Mouse (Mus musculus) brain, adult 2 months (tissue): ENCODE results near the gene Chaf1b.

ENCODE experiments used
- DNase-seq: peaks from one replicate; pipeline ENCODE4 v3.0.0; 2011; ENCODE audit warnings: low read depth, low spot score

The Chaf1b gene

DNA sequence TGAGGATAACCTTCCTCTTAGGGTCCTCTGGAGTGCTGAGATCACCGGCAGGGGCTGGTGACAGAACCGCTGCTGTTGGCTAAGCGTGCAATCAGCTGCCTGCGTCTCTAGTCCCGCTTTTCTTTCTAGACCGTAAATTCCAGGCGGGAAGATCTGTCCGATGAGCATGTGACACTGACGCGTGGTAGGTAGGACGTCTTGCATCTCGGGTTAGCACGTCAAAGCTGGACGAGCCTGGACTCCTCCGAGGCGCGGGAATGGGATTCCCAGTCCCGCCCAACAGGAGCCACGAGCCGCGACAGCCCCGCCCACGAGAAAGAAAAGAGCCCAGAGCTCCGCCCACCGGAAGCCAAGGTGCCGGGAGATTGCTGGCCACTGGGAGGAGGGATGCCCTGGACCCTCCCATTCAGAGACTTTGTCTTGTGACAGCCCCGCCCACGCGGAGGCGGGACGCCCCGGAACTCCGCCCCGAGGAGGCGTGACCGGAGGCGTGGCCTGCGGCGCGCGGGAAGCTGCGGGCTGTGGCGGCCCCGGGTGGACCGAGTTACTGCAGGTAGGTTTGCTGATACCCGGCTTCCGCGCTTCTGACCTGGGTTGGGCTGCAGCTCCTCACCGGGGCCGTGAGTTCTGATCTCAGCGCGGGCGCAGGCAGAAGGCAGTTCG is at the start of gene Chaf1b:
TSS of gene Chaf1b (plus strand) at position 479 of the 663 bp plus-strand sequence.
- DNase-seq = peak; percentile 97

DNA sequence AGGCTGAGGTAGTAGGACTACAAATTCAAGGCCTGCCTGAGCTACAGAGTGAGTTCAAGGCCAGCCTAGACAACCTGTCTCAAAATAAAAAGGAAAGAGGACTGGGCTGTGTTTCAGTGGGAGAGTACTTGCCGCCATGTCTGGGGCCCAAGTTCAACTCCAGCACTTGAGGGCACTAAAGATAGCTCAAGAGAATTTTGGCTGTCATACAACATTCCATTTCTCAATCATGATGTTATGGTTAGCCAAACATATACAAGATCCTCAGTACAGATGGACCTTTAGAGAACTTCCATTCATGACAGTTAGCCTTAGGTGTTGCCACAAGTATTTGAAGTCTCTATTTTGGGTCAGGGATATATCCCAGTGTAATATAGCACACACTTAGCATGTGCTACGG is 49.6 kb upstream of the Chaf1b start:
- no peak for DNase-seq

DNA sequence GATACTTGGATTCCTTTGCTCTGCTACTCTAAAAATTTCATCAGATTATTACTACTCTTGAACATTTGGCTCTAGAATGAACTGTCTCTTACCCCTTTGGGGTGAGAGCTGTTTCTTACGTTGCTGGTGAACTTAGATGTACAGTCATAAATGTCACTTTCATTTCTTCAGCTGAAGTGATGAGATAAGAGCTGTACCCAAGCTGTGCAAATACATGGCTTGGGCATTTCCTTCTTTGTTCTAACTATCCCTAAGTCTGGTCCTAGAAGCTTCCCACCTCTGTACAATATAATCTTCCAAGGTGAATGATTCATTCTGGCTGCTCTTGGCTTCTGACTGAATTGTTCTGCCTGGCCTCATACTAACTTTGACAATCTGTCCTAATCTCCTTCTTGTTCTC is 44.7 kb upstream of the Chaf1b start:
- no peak for DNase-seq

DNA sequence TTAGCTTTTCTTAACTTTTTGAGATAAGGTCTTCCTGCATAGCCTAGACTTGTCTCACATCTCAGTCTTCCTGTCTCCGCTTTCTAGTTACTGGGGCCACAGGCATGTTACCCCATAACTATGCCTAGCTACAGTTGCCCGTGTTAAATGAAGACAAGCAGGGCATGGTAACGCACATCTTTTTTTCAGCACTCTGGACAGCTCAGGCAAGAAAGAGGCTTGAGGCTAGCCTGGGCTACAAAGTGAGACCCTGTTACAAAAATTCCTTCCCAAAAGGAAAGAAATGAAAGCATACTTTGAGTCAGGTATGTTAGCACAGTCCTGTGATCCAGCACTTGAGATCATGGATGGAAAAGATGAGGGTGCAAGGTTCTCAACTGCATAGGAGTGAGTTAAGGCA is 33.2 kb upstream of the Chaf1b start:
- no peak for DNase-seq

DNA sequence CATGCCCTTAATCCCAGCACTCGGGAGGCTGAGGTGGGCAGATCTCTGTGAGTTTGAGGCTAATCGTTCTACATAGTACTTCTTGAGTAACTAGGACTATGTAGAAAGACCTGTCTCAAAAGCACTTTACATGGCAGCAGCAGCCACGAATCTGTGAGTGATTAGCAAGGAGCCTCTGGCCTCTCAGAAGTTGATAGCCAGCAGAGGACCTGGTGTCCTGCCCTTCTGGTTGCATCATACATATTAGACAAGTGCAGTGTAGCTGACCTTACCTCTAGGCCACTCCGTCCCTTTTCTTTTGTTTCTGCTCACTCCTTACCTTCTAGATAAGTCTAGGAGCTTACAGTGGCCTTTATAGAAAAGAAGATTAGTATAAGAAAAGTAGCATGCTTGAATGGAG is 23.7 kb upstream of the Chaf1b start:
- no peak for DNase-seq

DNA sequence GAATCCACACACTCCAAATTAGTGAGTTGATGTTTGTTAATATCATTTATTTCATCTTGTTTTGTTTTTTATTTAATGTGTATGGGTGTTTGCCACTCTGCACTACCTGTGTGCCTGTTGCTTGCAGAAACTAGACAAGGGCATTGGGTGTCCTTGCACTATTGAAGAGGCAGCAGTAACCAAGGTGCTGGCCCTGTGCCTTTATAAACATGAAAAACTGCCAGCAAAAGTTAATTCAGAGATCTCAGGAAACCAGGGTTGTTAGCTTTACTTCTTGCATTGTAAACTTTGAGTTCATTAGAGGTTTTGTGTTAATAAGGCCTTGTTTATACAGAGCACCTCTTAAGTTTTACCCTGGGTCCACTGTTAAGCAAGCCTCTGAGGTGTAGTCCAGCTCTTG is 23.0 kb upstream of the Chaf1b start:
- DNase-seq = no peak

DNA sequence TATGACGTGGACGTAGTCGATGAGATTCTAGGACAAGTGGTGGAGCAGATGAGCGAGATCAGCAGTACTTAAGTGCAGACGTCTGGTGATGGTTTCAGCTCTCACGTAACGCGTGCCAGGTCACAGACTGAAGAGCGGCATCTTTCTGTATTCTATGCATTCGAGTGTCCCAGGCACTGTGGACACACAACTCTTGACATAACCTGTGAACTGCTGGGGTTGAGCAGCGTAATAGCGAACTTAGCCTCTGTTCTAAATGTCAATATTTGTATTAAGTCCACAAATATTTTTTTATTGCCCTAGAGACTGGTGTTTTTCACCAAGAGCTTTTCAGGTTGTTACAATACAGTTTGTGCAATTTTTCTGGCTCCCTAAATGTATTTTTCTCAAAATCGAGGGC is 8.9 kb upstream of the Chaf1b start:
- DNase-seq = no peak

DNA sequence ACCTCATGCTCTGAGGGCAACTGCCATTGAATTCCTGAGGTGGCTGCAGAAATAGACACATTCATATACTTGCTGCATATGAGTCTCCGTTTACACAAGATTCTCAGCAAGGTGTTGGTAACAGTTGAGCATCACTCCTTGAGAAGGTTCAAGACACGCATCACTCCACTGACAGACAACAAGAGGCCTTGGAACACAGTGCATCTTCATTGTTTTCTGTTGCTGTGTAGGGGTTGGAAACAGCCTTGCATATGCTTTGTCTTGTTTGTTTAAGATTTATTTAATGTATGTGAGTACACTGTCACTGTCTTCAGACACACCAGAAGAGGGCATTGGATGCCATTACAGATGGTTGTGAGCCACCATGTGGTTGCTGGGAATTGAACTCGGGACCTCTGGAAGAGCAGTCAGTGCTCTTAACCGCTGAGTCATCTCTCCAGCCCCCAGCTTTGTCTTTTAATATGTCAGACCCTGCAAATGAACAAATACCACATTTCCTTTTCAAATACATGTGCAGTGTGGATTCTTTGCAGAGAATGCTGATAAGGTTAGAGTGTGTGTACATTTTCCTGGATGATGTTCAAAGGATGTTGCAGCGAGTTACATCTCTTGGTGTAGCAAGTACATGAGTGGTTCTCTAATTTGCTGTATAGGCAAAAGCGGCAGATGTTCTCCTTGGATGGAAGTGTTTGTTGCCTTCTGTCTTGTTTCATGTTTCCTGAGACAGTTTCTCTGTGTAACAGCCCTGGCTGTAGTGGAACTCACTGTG is 5.9 kb upstream of the Chaf1b start:
- peak; percentile 22 for DNase-seq

DNA sequence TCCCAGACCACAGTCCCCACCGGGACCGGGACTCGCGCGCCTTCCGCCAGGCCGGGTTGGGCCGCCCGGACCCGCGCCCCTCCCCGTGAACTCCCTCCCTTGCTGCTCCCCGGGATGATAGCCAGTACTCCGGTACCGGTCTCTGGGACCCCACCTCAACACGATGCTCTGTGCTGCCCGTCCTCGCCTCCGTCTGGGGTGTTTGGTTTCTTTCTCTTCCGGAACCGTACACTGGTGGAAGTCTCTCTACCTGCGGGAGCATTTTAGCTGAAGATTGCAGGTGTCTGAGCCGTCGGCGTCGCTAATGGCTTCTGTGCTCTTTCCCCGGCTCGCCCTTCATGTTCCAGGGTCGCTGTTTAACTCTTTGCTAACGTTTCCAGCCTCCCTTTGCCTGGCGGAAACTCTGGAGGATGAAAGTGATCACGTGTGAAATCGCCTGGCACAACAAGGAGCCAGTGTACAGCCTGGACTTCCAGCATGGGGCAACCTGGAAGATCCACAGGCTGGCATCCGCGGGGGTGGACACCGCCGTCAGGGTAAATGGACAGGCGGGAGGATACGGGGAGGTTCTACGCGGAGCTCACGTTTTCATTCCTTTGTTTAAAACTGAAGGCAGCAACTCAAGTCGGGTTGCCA is 503 bp downstream of the Chaf1b start:
- no peak for DNase-seq

DNA sequence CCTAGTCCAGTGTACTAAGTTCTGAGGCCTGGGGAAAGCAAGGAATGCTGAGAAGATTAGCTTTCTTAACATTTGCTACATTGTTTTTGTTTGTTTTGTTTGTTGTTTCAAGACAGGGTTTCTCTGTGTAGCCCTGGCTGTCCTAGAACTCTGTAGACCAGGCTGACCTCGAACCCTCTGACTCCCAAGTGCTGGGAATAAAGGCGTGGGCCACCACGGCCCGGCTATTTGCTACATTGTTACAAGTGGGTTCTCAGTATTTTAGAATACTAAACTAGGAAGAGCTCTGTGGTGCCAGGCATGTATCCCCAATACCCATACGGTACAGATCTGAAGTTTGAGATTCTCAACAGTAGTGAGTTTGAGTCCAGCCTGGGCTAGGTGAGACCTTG is 1.0 kb downstream of the Chaf1b start:
- no peak for DNase-seq

DNA sequence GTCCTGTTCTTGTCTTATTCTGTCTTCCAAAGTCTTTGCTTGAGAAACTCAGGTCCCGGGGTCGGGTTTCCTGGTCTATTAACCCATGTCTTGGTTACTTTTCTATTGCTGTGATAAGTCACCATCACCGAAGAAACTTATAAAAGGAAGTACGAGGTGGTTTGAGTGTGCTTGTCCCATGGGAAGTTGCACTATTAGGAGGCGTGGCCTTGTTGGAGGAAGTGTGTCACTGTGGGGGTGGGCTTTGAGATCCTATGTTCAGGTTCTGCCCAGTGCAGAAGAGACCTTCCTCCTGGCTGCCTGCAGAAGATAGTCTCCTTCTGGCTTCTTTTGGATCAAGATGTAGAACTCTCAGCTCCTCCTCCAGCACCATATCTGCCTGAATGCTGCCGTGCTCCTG is 4.8 kb downstream of the Chaf1b start:
- no peak for DNase-seq

DNA sequence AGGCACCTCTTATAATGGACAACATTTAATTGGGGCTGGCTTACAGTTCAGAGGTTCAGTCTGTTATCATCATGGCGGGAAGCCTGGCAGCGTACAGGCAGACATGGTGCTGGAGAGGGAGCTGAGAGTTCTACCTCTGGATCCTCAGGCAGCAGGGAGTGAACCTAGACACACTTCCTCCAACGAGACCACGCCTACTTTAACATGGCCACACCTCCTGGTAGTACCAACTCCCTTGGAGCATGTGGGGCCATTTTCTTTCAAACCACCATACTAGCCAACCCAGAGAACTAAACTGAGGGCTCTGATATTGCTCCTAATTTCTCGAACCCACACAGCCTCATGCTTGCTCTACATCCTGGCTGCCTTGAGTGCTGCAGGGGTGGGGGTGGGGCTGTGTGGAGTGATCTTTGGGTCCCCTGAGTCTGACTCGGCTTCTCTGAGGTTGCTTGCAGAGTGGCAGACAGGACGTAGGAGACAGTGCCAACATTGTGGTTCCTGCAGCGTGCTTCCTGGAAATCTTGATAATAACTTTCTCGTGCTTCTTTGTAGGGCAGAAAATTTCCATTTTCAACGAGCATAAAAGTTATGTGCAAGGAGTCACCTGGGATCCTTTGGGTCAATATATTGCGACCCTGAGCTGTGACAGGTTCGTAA is 7.4 kb downstream of the Chaf1b start:
- no peak for DNase-seq

DNA sequence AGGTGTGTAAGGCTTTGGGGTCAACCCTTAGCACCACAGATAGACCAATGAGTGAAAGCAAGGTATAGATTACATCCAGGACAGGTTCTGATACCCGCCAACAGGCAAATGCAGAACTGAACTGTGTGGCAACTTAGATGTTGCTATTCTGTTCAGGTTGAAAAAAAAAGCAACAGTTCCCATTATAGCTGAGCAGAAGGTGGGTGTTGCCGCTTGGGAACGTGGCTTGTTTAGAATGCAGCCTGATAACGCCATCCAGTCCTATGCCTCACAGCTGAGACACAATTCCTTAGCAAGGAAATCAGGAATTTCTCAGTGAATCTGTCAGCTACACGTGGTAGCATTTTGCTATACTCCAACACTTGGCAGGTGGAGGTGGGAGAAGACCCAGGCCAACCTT is 9.6 kb downstream of the Chaf1b start:
- peak; percentile 63 for DNase-seq

DNA sequence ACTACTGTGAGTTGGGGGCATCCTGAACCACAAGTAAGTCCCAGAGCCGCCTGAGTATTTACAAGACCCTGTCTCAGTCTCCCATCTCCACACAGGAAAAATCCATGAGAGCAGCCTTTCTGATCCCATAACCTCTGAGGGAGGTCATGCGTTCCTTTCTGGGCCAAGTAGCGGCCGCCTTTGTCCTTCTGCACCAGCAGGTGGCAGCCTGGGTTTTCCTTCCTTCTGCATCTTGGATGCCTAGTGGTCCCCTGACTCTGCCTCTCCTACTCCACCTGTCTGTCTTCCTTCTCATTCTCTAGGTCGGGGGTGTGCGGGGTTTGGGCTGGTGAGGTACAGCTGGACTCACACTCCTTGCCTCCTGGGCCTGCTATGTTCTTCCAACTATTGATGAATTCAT is 19.3 kb downstream of the Chaf1b start:
- no peak for DNase-seq

DNA sequence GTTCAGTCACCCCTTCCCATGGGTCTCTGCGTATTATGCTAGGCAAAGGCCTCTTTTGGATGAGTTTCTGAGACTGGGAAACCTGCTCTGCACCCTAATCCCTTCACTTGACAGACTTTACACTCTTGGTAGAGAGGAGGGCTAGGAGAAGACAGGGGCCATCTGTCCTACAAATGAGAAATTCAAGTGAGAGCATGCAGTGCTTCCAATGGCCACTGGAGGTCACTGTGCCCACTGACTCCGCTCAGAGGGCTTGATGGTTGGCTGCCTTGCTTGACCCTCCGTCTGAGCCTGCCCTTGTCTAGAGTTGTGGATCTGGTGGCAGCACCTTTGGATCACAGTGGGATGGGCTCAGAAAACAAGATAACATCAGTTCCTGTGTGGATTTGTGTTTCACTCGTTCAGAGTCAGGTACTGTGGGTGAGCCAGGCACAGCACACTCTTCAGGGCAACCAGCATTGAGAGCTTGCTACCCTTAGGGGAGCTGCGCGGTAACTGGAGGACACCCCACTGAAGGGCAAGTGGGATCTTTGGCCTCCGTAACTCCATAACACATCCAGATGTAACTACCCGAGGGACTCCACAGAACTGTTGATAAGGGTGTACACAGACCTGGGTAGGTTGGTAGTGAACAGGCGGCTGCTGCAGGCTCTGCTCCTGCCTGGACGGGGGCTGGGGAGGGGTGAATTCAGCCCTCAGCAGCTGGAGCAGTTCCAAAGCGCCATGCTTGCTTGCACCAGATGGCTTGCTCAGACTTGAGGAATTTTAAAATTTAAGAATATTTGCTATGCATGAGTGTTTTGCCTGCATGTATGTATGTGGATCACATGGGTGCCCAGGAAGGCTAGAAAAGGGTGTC is 22.7 kb downstream of the Chaf1b start:
- DNase-seq = peak; percentile 75

DNA sequence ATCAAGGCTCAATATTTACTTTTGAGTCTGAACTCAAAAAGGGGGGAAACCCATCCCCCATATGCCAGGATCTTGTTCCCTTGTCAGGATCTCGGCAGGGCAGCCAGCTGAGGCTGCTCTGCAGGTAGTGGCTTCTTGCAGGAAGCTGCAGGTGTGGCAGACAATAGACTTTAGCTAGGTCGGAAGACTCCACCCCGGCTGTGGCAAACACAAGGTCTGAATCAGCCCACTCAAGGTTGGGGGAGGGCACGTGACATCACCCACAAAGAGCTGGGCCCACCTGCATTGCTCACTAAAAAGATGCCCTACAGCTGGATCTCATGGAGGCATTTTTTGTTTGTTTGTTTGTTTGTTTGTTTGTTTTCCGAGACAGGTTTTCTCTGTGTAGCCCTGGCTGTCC is 24.1 kb downstream of the Chaf1b start:
- DNase-seq = no peak

DNA sequence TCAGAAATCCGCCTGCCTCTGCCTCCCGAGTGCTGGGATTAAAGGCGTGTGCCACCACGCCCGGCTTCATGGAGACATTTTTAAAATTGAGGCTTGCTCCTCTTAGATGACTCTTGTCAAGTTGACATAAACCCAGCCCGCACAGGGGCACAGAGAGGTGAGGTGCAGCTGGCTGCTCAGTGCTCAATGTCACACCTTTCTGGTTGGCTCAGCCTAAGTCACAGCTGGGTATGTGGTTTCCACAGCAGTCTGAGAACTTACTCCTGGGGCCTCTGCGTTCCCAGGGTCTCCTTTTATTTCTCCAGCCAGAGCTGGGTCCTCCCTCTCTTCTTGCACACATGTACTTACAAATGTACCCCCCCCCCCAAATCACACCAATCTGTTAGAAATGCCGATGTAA is 24.5 kb downstream of the Chaf1b start:
- no peak for DNase-seq

DNA sequence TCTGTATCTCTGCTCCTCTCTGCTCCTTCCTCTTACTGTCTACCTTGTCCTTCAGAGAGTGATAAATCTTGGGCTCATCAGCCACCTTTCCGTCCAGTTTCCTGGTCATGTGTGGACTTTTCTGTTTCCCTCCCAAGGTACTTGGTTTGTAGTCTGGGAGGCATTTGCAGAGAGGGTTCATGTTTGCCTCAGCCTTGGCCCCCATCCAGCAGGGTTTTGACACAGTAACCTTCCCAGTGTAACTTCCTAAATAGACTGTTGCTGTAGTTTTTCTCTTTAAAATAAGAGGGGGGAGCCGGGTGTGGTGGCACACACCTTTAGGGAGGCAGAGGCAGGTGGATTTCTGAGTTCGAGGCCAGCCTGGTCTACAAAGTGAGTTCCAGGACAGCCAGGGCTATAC is 26.2 kb downstream of the Chaf1b start:
- no peak for DNase-seq

DNA sequence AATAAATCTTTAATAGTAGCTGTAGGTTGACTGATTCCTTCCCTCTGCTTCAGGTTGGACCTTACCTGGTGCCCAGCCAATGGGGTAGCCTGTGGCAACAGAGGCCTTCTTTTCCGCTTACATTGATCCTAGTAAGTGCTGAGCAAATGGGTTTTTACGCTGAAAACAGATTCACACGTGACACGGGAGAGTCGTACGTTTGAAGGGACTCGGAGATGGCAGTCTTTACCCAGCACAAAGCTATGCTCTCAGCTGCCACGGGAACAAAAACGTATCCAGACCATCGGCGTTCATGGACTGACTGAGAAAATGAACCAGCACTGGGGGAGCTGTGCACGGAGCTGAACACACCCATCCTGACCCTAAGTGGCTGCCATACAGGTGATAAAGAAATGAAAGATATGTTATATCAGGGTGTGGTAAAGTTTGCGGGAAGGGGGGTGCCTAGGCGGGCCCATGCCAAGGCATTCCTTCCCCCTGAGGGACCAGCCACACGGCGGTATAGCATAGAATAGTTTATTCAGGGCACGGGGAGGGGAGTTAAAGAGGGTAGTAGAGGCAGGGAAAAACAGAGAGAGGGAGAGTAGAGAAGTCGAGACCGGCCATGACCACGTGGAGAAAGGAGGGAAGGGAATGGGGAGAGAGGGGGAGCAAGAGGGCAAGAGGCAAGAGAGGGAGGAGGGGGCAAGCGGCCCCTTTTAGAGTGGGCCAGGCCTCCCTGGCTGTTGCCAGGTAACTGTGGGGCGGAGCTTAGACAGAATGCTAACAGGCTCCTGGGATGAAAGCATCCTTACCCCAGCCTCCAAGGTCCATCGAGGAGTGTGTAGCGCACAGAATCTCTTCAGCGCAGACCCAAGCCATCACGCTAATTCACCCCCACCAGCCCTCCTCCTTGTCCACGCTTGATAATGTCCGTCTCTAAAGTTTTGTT is 27.3 kb downstream of the Chaf1b start:
- no peak for DNase-seq

DNA sequence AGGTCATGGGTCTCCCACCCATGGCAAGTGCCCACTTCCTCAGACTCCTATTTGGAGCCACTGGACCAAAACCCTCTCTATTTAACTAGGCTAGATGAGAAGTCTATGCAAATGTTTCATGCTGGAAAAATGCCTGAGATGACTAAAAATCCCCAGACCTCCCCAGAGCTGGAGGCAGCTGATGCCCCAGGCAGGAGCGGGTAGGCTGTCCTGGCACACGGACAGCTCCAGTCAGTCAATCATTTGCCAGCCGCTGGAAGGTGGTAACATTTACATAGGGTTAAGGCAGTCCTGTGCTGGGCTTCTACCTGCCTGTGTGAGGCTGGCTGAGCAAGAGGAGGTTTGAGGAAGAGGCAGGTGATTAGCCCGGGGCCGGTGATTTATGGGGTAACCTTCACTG is 28.5 kb downstream of the Chaf1b start:
- DNase-seq = peak; percentile 53
